Mouse (Mus musculus) cortical plate, adult 2 months (tissue): ENCODE data around the gene Scnn1a. TPM values are rescaled to one million over a fixed set of nuclear protein-coding genes. Genes with fewer than 3 reads are reported as not detected.

Experiments
- H3K27ac ChIP-seq: fragments of 200-500 bp; 2 replicates; pipeline ENCODE4 v1.5.1; 2012; ENCODE audit warnings: low read length, control low read depth, inconsistent platforms; ENCODE audit not compliant: insufficient read depth
- H3K4me1 ChIP-seq: fragments of 200-500 bp; 2 replicates; pipeline ENCODE4 v1.6.1; 2011; ENCODE audit warnings: low read length; ENCODE audit not compliant: control insufficient read depth, insufficient read depth
- H3K4me3 ChIP-seq: fragments of 200-500 bp; 2 replicates; pipeline ENCODE4 v1.5.1; 2011; ENCODE audit warnings: mild to moderate bottlenecking, low read length, control low read depth; ENCODE audit not compliant: insufficient read depth
- CTCF ChIP-seq: fragments of 200-500 bp; IDR thresholded peaks from 2 replicates; pipeline ENCODE4 v1.5.1; 2011; ENCODE audit warnings: mild to moderate bottlenecking, control low read depth, low read length; ENCODE audit not compliant: insufficient read depth; ENCODE audit errors: extremely low read depth
- POLR2A ChIP-seq: fragments of 200-500 bp; IDR thresholded peaks from 2 replicates; pipeline ENCODE4 v1.6.1; 2011; ENCODE audit warnings: mild to moderate bottlenecking, low read length, control low read depth; ENCODE audit not compliant: insufficient read depth; ENCODE audit errors: extremely low read depth
- polyA plus RNA-seq: library from polyadenylated mRNA; depleted of rRNA; stranded (reverse); fragments of >200 nt; gene quantifications from 2 replicates; pipeline ENCODE4 v1.2.3, GENCODE M21; 2012

The Scnn1a gene
- polyA plus RNA-seq, 1 experiment, result 4.7 TPM

GRCm38 (mm10) chr6:125307091-125307490 is 13.4 kb upstream of the Scnn1a start:
- Histone ChIP-seq H3K27ac (no peak overlapping the region), H3K4me1 (no peaks in the 10 kb centered on the region)
- TF ChIP-seq CTCF (no peak), POLR2A (no peak)

GRCm38 (mm10) chr6:125308921-125309320 is 11.5 kb upstream of the Scnn1a start:
- no peak overlapping the region for H3K27ac ChIP-seq
- TF ChIP-seq POLR2A, result no peak
- no peak for TF ChIP-seq CTCF
- no peaks in the 10 kb centered on the region for H3K4me1 ChIP-seq
- H3K4me3 ChIP-seq, result no peak overlapping the region

More at GRCm38 (mm10) chr6:125307091-125307490, 13.4 kb upstream of the Scnn1a start:
- no peak overlapping the region for H3K4me3 ChIP-seq

- H3K4me1 ChIP-seq, result peaks cover 2% of the 10 kb centered on the region; the same call in 1 of the 2 replicates
- H3K27ac ChIP-seq, result no peak overlapping the region
- H3K4me3 ChIP-seq, result no peak overlapping the region
- no peak for TF ChIP-seq CTCF
- no peak for TF ChIP-seq POLR2A
Observed at GRCm38 (mm10) chr6:125309406-125309805, 11.1 kb upstream of the Scnn1a start.

GRCm38 (mm10) chr6:125312171-125312570 is 8.3 kb upstream of the Scnn1a start:
- TF ChIP-seq POLR2A (no peak), CTCF (no peak)

GRCm38 (mm10) chr6:125312581-125313355 is 7.7 kb upstream of the Scnn1a start:
- TF ChIP-seq CTCF (no peak), POLR2A (no peak)
- no peak overlapping the region for H3K27ac ChIP-seq
- peak overlapping the region; percentile 30 for H3K4me3 ChIP-seq
- peaks cover 2% of the 10 kb centered on the region; the same call in 1 of the 2 replicates for H3K4me1 ChIP-seq

More at GRCm38 (mm10) chr6:125312171-125312570, 8.3 kb upstream of the Scnn1a start:
- no peak overlapping the region for H3K27ac ChIP-seq
- H3K4me3 ChIP-seq, result no peak overlapping the region
- peaks cover 2% of the 10 kb centered on the region; the same call in 1 of the 2 replicates for H3K4me1 ChIP-seq

- Histone ChIP-seq H3K27ac (no peak within 1 kb of the TSS), H3K4me3 (peak within 1 kb of the TSS; percentile 30), H3K4me1 (peaks cover 2% of the 10 kb centered on the region; the same call in 1 of the 2 replicates)
- no peak for TF ChIP-seq CTCF
- no peak for TF ChIP-seq POLR2A
Observed at GRCm38 (mm10) chr6:125313546-125314230, 6.8 kb upstream of the Scnn1a start, which contains the start of gene Ltbr. TSS of gene Ltbr (minus strand) at chr6:125313885.

GRCm38 (mm10) chr6:125314231-125314563 is 6.3 kb upstream of the Scnn1a start:
- TF ChIP-seq POLR2A (no peak), CTCF (no peak)
- H3K27ac ChIP-seq, result no peak overlapping the region
- H3K4me1 ChIP-seq, result peaks cover 2% of the 10 kb centered on the region; the same call in 1 of the 2 replicates
- H3K4me3 ChIP-seq, result peak overlapping the region; percentile 30; the same call in 1 of the 2 replicates

GRCm38 (mm10) chr6:125314746-125315145 is 5.7 kb upstream of the Scnn1a start:
- no peak for TF ChIP-seq POLR2A
- no peak for TF ChIP-seq CTCF
- peaks cover 2% of the 10 kb centered on the region; the same call in 1 of the 2 replicates for H3K4me1 ChIP-seq
- H3K4me3 ChIP-seq, result no peak overlapping the region
- no peak overlapping the region for H3K27ac ChIP-seq

GRCm38 (mm10) chr6:125317077-125317476 is 3.4 kb upstream of the Scnn1a start:
- H3K27ac ChIP-seq, result no peak overlapping the region
- H3K4me3 ChIP-seq, result no peak overlapping the region
- peaks cover 2% of the 10 kb centered on the region; the same call in 1 of the 2 replicates for H3K4me1 ChIP-seq
- no peak for TF ChIP-seq POLR2A
- TF ChIP-seq CTCF, result no peak
